Mouse (Mus musculus) embryonic facial prominence, embryonic 11.5 days (tissue): Measurements from ENCODE around the gene Fpgs. TPM values are rescaled to one million over a fixed set of nuclear protein-coding genes. Genes with fewer than 3 reads are reported as not detected.
A peak's percentile ranks its signal among the peaks of the same experiment; 100 is the strongest.

Source experiments
- ATAC-seq: fragments of 200-750 bp; cut with Nextera tagmentation; replicated peaks from 2 replicates; pipeline ENCODE4 v1.8.0; 2017; ENCODE audit warnings: low read depth; ENCODE audit not compliant: insufficient number of reproducible peaks, low FRiP score, low TSS enrichment
- DNase-seq: peaks from one replicate; pipeline ENCODE4 v3.0.0-alpha.2; 2015; ENCODE audit warnings: low spot score
- H3K27ac ChIP-seq: fragments of 300-500 bp; sonication (generic); replicated peaks from 2 replicates; pipeline ENCODE4 v1.5.1; 2014; ENCODE audit warnings: mild to moderate bottlenecking, low read depth, low read length, control low read depth
- H3K27me3 ChIP-seq: fragments of 300-500 bp; sonication (generic); 2 replicates; pipeline ENCODE4 v1.6.1; 2014; ENCODE audit warnings: mild to moderate bottlenecking, low read length, moderate library complexity, mixed read lengths; ENCODE audit not compliant: control insufficient read depth, insufficient read depth
- H3K36me3 ChIP-seq: fragments of 300-500 bp; sonication (generic); replicated peaks from 2 replicates; pipeline ENCODE4 v1.6.1; 2014; ENCODE audit warnings: low read depth, mild to moderate bottlenecking, low read length, moderate library complexity, mixed read lengths; ENCODE audit not compliant: control insufficient read depth, insufficient read depth
- H3K4me1 ChIP-seq: fragments of 300-500 bp; sonication (generic); 2 replicates; pipeline ENCODE4 v1.6.1; 2014; ENCODE audit warnings: low read length, mixed read lengths; ENCODE audit not compliant: control insufficient read depth, insufficient read depth
- H3K4me2 ChIP-seq: fragments of 300-500 bp; sonication (generic); 2 replicates; pipeline ENCODE4 v1.6.1; 2014; ENCODE audit warnings: low read depth, mild to moderate bottlenecking, control low read depth, low read length, moderate library complexity
- H3K4me3 ChIP-seq: fragments of 300-500 bp; sonication (generic); 2 replicates; pipeline ENCODE4 v1.5.1; 2014; ENCODE audit warnings: low read depth, low read length, control low read depth
- H3K9ac ChIP-seq: fragments of 300-500 bp; sonication (generic); replicated peaks from 2 replicates; pipeline ENCODE4 v1.6.1; 2014; ENCODE audit warnings: mild to moderate bottlenecking, control low read depth, low read length
- H3K9me3 ChIP-seq: fragments of 300-500 bp; sonication (generic); replicated peaks from 2 replicates; pipeline ENCODE4 v1.6.1; 2016; ENCODE audit warnings: mild to moderate bottlenecking, low read length, inconsistent platforms, mixed read lengths; ENCODE audit not compliant: control insufficient read depth
- WGBS: fragments of 180-500 bp; shearing (Covaris S2); extraction: QIAGEN DNeasy Blood & Tissue Kit; methylation state at CpG from one replicate; pipeline ENCODE4 v1.1.7; 2014; 5-methylcytosine and 5-hydroxymethylcytosine counted together
- polyA plus RNA-seq: library from polyadenylated mRNA; unstranded; fragments of >200 nt; fragmentation: Nextera tagmentation; extraction: Ambion mirVana; gene quantifications from 2 replicates; pipeline ENCODE4 v1.2.1, GENCODE M21; 2014

The Fpgs gene
- polyA plus RNA-seq, 1 experiment from 2014 or later: 15.6 TPM

DNA sequence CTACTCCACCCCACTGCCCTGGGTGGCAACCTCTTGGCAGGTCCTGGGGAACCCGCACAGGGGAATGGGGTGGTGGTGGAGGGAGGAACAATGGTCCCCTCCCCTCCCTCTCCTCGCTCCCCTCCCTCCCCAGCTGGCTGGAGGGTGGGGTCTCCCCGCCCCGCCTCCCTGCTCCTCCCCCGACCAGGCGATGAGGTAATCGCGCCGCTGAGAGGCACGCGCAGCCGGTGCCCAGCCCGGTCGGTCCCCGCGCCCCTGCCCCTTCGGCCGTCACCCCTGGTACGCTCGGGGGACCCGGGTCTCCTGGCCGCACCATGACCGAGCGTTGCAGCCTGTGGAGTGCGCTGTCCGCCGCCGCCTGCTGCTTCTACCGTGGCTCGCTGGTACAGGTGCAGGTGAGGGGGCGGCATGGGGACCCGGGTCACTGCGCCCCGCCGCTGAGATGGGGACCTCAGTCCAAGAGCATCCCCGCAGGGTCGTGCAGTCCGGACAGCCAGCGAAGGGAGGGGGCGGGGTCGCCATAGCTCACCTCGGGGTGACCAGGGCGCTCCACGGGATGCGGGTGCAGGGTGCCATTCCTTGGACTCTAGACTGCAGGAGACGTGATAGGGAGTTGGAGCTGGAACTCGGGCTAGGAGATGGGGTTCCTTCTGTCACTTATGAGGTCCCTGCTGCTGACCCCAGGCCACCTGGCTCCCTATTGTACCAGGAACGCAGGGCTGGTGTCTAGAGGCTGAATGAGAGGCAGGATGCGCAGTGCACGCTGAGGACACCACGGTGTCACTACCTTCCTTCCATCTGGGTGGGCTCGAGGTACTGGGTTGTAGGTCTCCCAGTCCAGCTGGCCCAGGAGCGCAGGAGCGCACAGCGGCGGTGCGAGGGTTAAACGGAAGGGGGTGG is 37.6 kb upstream of the Fpgs start:
- Histone ChIP-seq H3K36me3 (no peaks in the 10 kb centered on the region), H3K4me2 (peak overlapping the region; percentile 97), H3K9me3 (no peaks in the 10 kb centered on the region), H3K4me3 (peak overlapping the region; percentile 53), H3K27me3 (peaks cover 10% of the 10 kb centered on the region), H3K4me1 (peaks cover 9% of the 10 kb centered on the region), H3K9ac (peak overlapping the region; percentile 48), H3K27ac (0 out of 2 replicates have a peak overlapping the region, but pooled peaks have one; percentile 47)
- DNase-seq (peak; percentile 74), ATAC-seq (peak; percentile 51)
- WGBS: under 1% methylated on average over 52 of the region's 58 CpGs

GRCm38 (mm10) chr2:32740916-32741272 is 36.9 kb upstream of the Fpgs start, which contains the start of gene 6330409D20Rik:
TSS of gene 6330409D20Rik (minus strand) at chr2:32741016.
- DNase-seq: no peak
- Histone ChIP-seq H3K4me3 (peak within 1 kb of the TSS; percentile 53), H3K27ac (0 out of 2 replicates have a peak within 1 kb of the TSS, but pooled peaks have one; percentile 47), H3K4me2 (peak within 1 kb of the TSS; percentile 97), H3K4me1 (peaks cover 9% of the 10 kb centered on the region), H3K9ac (peak within 1 kb of the TSS; percentile 48), H3K27me3 (peaks cover 10% of the 10 kb centered on the region), H3K9me3 (no peaks in the 10 kb centered on the region), H3K36me3 (no peaks in the 10 kb centered on the region)
- no peak for ATAC-seq
- WGBS: 7% methylated on average over 11 of the region's 11 CpGs

- H3K36me3 ChIP-seq: no peaks in the 10 kb centered on the region
- 84% methylated on average over 4 of the region's 4 CpGs for WGBS
- peaks cover 12% of the 10 kb centered on the region for H3K4me1 ChIP-seq
Observed at GRCm38 (mm10) chr2:32739311-32739710, 35.4 kb upstream of the Fpgs start.

GRCm38 (mm10) chr2:32737008-32737407 is 33.1 kb upstream of the Fpgs start:
- 59% methylated on average over 6 of the region's 6 CpGs for WGBS
- Histone ChIP-seq H3K4me3 (no peak overlapping the region), H3K4me1 (peaks cover 12% of the 10 kb centered on the region), H3K27ac (no peak overlapping the region), H3K9ac (no peak overlapping the region), H3K4me2 (no peak overlapping the region), H3K27me3 (peaks cover 10% of the 10 kb centered on the region), H3K36me3 (no peaks in the 10 kb centered on the region), H3K9me3 (no peaks in the 10 kb centered on the region)
- DNase-seq (no peak), ATAC-seq (no peak)

More at GRCm38 (mm10) chr2:32739311-32739710, 35.4 kb upstream of the Fpgs start:
- H3K4me3 ChIP-seq: no peak overlapping the region
- DNase-seq: no peak
- H3K9ac ChIP-seq: no peak overlapping the region
- peaks cover 10% of the 10 kb centered on the region for H3K27me3 ChIP-seq
- H3K4me2 ChIP-seq: no peak overlapping the region
- no peak overlapping the region for H3K27ac ChIP-seq
- no peak for ATAC-seq
- no peaks in the 10 kb centered on the region for H3K9me3 ChIP-seq

DNA sequence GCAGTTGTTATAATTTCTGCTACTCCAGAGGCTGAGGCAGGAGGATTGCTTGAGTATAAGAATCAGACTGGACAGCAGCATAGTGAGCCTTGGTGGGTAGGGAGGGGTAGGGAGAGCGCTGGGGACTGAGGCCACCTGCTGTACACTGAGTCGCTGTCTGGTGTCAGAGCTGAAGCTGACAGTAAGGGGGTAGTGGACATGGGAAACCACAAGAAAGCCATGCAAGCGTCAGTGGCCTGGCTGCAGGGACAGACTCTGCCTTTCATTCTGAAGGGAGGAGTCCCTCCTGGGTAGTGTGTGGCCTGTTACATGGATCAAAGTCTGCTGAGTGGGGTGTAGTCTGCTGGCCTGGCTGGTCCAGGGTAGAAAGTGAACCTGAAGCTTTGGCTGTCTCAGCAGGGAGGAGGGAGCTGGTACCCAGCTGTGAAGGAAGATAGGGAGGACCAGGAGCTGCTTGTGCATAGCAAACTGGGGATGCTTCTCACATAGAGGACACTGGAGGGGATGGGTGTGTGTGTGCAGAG is 32.4 kb upstream of the Fpgs start:
- peaks cover 10% of the 10 kb centered on the region for H3K4me1 ChIP-seq
- no peak overlapping the region for H3K4me2 ChIP-seq
- H3K4me3 ChIP-seq: no peak overlapping the region
- no peaks in the 10 kb centered on the region for H3K9me3 ChIP-seq
- 63% methylated on average over 3 of the region's 3 CpGs for WGBS
- H3K27me3 ChIP-seq: peaks cover 6% of the 10 kb centered on the region
- H3K9ac ChIP-seq: no peak overlapping the region
- ATAC-seq: no peak
- H3K27ac ChIP-seq: no peak overlapping the region
- DNase-seq: no peak
- no peaks in the 10 kb centered on the region for H3K36me3 ChIP-seq

- Histone ChIP-seq H3K4me3 (no peak overlapping the region), H3K27me3 (no peaks in the 10 kb centered on the region), H3K9me3 (no peaks in the 10 kb centered on the region), H3K4me2 (no peak overlapping the region), H3K36me3 (no peaks in the 10 kb centered on the region), H3K9ac (no peak overlapping the region), H3K27ac (no peak overlapping the region), H3K4me1 (peaks cover 11% of the 10 kb centered on the region)
- 35% methylated on average over 4 of the region's 4 CpGs for WGBS
- ATAC-seq (no peak), DNase-seq (no peak)
Observed at GRCm38 (mm10) chr2:32734933-32735332, 31.0 kb upstream of the Fpgs start.

GRCm38 (mm10) chr2:32734480-32734879 is 30.5 kb upstream of the Fpgs start:
- DNase-seq: no peak
- Histone ChIP-seq H3K27ac (no peak overlapping the region), H3K36me3 (no peaks in the 10 kb centered on the region), H3K4me3 (no peak overlapping the region), H3K4me1 (peaks cover 11% of the 10 kb centered on the region), H3K9me3 (no peaks in the 10 kb centered on the region), H3K4me2 (no peak overlapping the region), H3K9ac (no peak overlapping the region), H3K27me3 (no peaks in the 10 kb centered on the region)
- no peak; the same call in 1 of the 2 replicates for ATAC-seq
- WGBS: 38% methylated on average over 4 of the region's 4 CpGs

GRCm38 (mm10) chr2:32732695-32733094 is 28.8 kb upstream of the Fpgs start:
- peaks cover 16% of the 10 kb centered on the region for H3K4me1 ChIP-seq
- ATAC-seq: no peak
- 64% methylated on average over 6 of the region's 6 CpGs for WGBS
- no peak overlapping the region for H3K9ac ChIP-seq
- DNase-seq: no peak
- H3K36me3 ChIP-seq: no peaks in the 10 kb centered on the region
- no peak overlapping the region for H3K27ac ChIP-seq
- H3K4me3 ChIP-seq: no peak overlapping the region
- no peaks in the 10 kb centered on the region for H3K27me3 ChIP-seq
- no peak overlapping the region for H3K4me2 ChIP-seq
- H3K9me3 ChIP-seq: no peaks in the 10 kb centered on the region
